In genomic region chr7:40752195-40752594, GRCm38 (mm10) we compare ENCODE assay signal across 22 mouse cellular contexts.
A peak's percentile ranks its signal among the peaks of the same experiment; 100 is the strongest.
DNase-seq lines count a peak whose midpoint lies in the region; ATAC-seq lines count a peak whose summit lies in the region.
"Had no signal": no experiment of that assay in that cellular context is flagged by ENCODE, and none has a peak within 500 bp of the region (broad histone marks: within the 10 kb centered on the region; RNA-seq: fewer than 3 reads in every experiment).

No protein-coding gene starts in this region.

- no peak for DNase-seq in hindbrain, embryonic 11.5 days (ENCODE audit: low spot score)
- no peak for DNase-seq in cerebellum, adult 9-11 months
- no peak for DNase-seq in spleen, adult 18-20 months
- DNase-seq: adrenal gland, postnatal 25 days; cerebellum, adult 11-12 months; gastrocnemius, postnatal 25 days; heart, adult 11 months; kidney, postnatal 10 days; liver; lung, adult 2 months; lung, postnatal 10 days; right cerebral cortex, postnatal 14 days had no signal

- no peaks in the 10 kb centered on the region for H3K9me3 ChIP-seq in hindbrain, embryonic 13.5 days
- no peaks in the 10 kb centered on the region for H3K9me3 ChIP-seq in hindbrain, embryonic 11.5 days (ENCODE audit: control insufficient read depth, low read length)
- H3K9me3 ChIP-seq in neural tube, embryonic 12.5 days, result no peaks in the 10 kb centered on the region
- H3K9me3 ChIP-seq in neural tube, embryonic 15.5 days (replicated peaks), result no peaks in the 10 kb centered on the region
- H3K9me3 ChIP-seq in forebrain, embryonic 16.5 days (ENCODE audit: control insufficient read depth, low read length), result no peaks in the 10 kb centered on the region
- H3K9me3 ChIP-seq: heart, embryonic 10.5 days; heart, embryonic 15.5 days; stomach, embryonic 15.5 days had no signal

- peak overlapping the region; percentile 65 for H3K27ac ChIP-seq in hindbrain, embryonic 13.5 days
- H3K27ac ChIP-seq in hindbrain, embryonic 11.5 days (ENCODE audit: low read depth, low read length), result no peak overlapping the region
- H3K27ac ChIP-seq in neural tube, embryonic 12.5 days, result no peak overlapping the region
- no peak overlapping the region for H3K27ac ChIP-seq in neural tube, embryonic 15.5 days (replicated peaks)
- H3K27ac ChIP-seq in forebrain, embryonic 16.5 days (ENCODE audit: low read length), result peak overlapping the region; percentile 67
- H3K27ac ChIP-seq: heart, embryonic 10.5 days; heart, embryonic 15.5 days; liver, embryonic 14.5 days; stomach, embryonic 15.5 days had no signal

- H3K9ac ChIP-seq in hindbrain, embryonic 13.5 days, result no peak overlapping the region
- H3K9ac ChIP-seq in hindbrain, embryonic 11.5 days (ENCODE audit: low read depth, low read length), result no peak overlapping the region
- no peak overlapping the region for H3K9ac ChIP-seq in neural tube, embryonic 12.5 days
- no peak overlapping the region for H3K9ac ChIP-seq in neural tube, embryonic 15.5 days (replicated peaks)
- no peak overlapping the region for H3K9ac ChIP-seq in forebrain, embryonic 16.5 days (replicated peaks; ENCODE audit: low read depth, low read length)
- H3K9ac ChIP-seq: heart, embryonic 15.5 days; liver, embryonic 14.5 days; stomach, embryonic 15.5 days had no signal

- no peak overlapping the region for H3K4me3 ChIP-seq in hindbrain, embryonic 13.5 days
- no peak overlapping the region for H3K4me3 ChIP-seq in hindbrain, embryonic 11.5 days (ENCODE audit: low read depth, low read length)
- no peak overlapping the region for H3K4me3 ChIP-seq in neural tube, embryonic 12.5 days
- H3K4me3 ChIP-seq in neural tube, embryonic 15.5 days (replicated peaks), result no peak overlapping the region
- H3K4me3 ChIP-seq in forebrain, embryonic 16.5 days (replicated peaks; ENCODE audit: low read length), result no peak overlapping the region
- H3K4me3 ChIP-seq: erythroblast, embryonic 14.5 days; heart, embryonic 10.5 days; heart, embryonic 15.5 days; stomach, embryonic 15.5 days had no signal

- no peaks in the 10 kb centered on the region for H3K36me3 ChIP-seq in hindbrain, embryonic 13.5 days
- H3K36me3 ChIP-seq in hindbrain, embryonic 11.5 days (ENCODE audit: control insufficient read depth, insufficient read depth, low read length), result no peaks in the 10 kb centered on the region
- no peaks in the 10 kb centered on the region for H3K36me3 ChIP-seq in neural tube, embryonic 12.5 days
- no peaks in the 10 kb centered on the region for H3K36me3 ChIP-seq in neural tube, embryonic 15.5 days
- no peaks in the 10 kb centered on the region for H3K36me3 ChIP-seq in forebrain, embryonic 16.5 days (ENCODE audit: control insufficient read depth, insufficient read depth)
- H3K36me3 ChIP-seq: heart, embryonic 10.5 days; heart, embryonic 15.5 days; stomach, embryonic 15.5 days had no signal

- WGBS in hindbrain, embryonic 13.5 days, result 61% methylated on average over 3 of the region's 3 CpGs
- 73% methylated on average over 3 of the region's 3 CpGs for WGBS in hindbrain, embryonic 11.5 days
- 64% methylated on average over 3 of the region's 3 CpGs for WGBS in neural tube, embryonic 12.5 days
- 45% methylated on average over 3 of the region's 3 CpGs for WGBS in neural tube, embryonic 15.5 days
- WGBS in forebrain, embryonic 16.5 days, result 31% methylated on average over 3 of the region's 3 CpGs

- H3K4me2 ChIP-seq in hindbrain, embryonic 13.5 days, result no peak overlapping the region
- no peak overlapping the region for H3K4me2 ChIP-seq in hindbrain, embryonic 11.5 days (replicated peaks; ENCODE audit: low read depth, low read length)
- no peak overlapping the region for H3K4me2 ChIP-seq in neural tube, embryonic 12.5 days (replicated peaks)
- H3K4me2 ChIP-seq in neural tube, embryonic 15.5 days, result no peak overlapping the region
- no peak overlapping the region for H3K4me2 ChIP-seq in forebrain, embryonic 16.5 days (ENCODE audit: low read length)
- H3K4me2 ChIP-seq: heart, embryonic 15.5 days; stomach, embryonic 15.5 days had no signal

- H3K27me3 ChIP-seq in hindbrain, embryonic 13.5 days, result no peaks in the 10 kb centered on the region
- H3K27me3 ChIP-seq in hindbrain, embryonic 11.5 days (ENCODE audit: control insufficient read depth, insufficient read depth, low read length), result no peaks in the 10 kb centered on the region
- H3K27me3 ChIP-seq in neural tube, embryonic 12.5 days (replicated peaks), result no peaks in the 10 kb centered on the region
- H3K27me3 ChIP-seq in neural tube, embryonic 15.5 days (replicated peaks), result no peaks in the 10 kb centered on the region
- no peaks in the 10 kb centered on the region for H3K27me3 ChIP-seq in forebrain, embryonic 16.5 days (replicated peaks; ENCODE audit: control insufficient read depth, insufficient read depth, low read length)
- H3K27me3 ChIP-seq: heart, embryonic 15.5 days; stomach, embryonic 15.5 days had no signal

- H3K4me1 ChIP-seq in hindbrain, embryonic 13.5 days (replicated peaks), result peaks cover 17% of the 10 kb centered on the region
- no peaks in the 10 kb centered on the region for H3K4me1 ChIP-seq in hindbrain, embryonic 11.5 days (replicated peaks; ENCODE audit: control insufficient read depth, insufficient read depth, low read length)
- no peaks in the 10 kb centered on the region for H3K4me1 ChIP-seq in neural tube, embryonic 12.5 days
- 0 out of 2 replicates have a peak, but pooled peaks cover 6% of the 10 kb centered on the region for H3K4me1 ChIP-seq in neural tube, embryonic 15.5 days
- peaks cover 11% of the 10 kb centered on the region for H3K4me1 ChIP-seq in forebrain, embryonic 16.5 days (replicated peaks; ENCODE audit: control insufficient read depth, insufficient read depth, low read length)
- H3K4me1 ChIP-seq: heart, embryonic 10.5 days; heart, embryonic 15.5 days; stomach, embryonic 15.5 days had no signal

- peak; percentile 57 for ATAC-seq in hindbrain, embryonic 13.5 days (ENCODE audit: low FRiP score)
- ATAC-seq in hindbrain, embryonic 11.5 days (ENCODE audit: low FRiP score), result no peak
- peak; percentile 13; the same call in 1 of the 2 replicates for ATAC-seq in neural tube, embryonic 12.5 days (ENCODE audit: low FRiP score, low read depth)
- ATAC-seq in neural tube, embryonic 15.5 days (ENCODE audit: low FRiP score), result no peak
- no peak; the same call in 1 of the 2 replicates for ATAC-seq in forebrain, embryonic 16.5 days
- ATAC-seq: intestine, postnatal 0 days had no signal

Comparison
In these comparisons a context has a peak if more than half of its experiments do, and no peak if none do; other contexts are left out.
1. ATAC-seq: peak in hindbrain, embryonic 13.5 days (single experiment) and neural tube, embryonic 12.5 days (single experiment); none in hindbrain, embryonic 11.5 days (single experiment), neural tube, embryonic 15.5 days (single experiment) and forebrain, embryonic 16.5 days (single experiment).
2. H3K27ac ChIP-seq: peak in hindbrain, embryonic 13.5 days (single experiment) and forebrain, embryonic 16.5 days (single experiment); none in hindbrain, embryonic 11.5 days (single experiment), neural tube, embryonic 12.5 days (single experiment) and neural tube, embryonic 15.5 days (single experiment).